ENCODE assay signal across 8 mouse cellular contexts in the genomic region with DNA sequence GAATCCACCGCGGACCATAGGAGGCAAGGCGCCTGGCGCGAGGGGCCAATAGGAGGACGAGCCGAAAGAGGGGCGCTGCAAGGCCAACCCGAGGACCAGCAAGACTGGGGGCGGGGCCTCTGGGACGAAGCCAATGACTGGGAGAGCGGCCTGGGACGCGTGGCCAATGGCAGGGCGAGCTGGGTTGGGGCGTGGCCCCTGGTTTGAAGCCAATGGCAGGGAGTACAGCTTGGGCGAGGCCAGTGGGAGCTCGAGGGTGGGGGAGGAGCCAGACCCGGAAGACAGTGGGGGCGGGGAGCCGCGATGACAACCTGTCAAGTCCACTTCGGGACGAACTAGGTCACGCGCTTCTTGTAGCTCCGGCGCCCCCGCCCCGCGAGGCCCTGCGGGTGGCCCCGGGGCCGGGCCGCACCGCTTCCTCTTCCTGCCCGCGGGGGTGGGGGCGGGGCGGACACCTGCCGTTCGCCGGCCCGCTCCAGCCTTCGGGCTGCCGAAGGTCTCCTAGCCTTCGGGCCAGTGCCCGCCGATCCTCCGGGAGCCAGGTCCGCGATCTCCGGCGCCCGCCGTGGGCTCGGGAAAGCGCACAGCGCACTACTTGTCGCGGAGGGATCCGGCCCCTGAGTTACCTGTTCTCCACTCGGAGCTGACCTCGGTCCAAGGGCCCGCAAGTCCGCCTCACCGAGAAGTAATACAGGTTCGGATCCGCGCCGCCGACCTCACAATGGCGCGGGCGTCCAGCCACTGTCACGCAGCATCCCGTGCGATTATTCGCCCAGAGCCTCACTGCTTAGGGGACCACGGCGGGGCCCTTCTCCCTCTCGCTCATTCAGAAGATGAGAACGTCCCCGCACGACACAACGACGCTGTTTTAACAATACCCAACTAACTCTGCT. TPM values are rescaled to one million over a fixed set of nuclear protein-coding genes. Genes with fewer than 3 reads are reported as not detected.
DNase-seq lines count a peak whose midpoint lies in the region; ATAC-seq lines count a peak whose summit lies in the region.

No protein-coding gene starts in this region.

- ATAC-seq in megakaryocyte progenitor cell, adult 5-6 weeks (replicated peaks; ENCODE audit: poor library complexity) = peak; percentile 84

- peak; percentile 100 for DNase-seq in adipocyte (ENCODE audit: low spot score)
- peak; percentile 99 for DNase-seq in embryo, embryonic 10 days (ENCODE audit: low spot score)
- peak; percentile 100 for DNase-seq in gastrocnemius, postnatal 10 days
- peak; percentile 100 for DNase-seq in induced T-regulatory cell, adult 2 months (ENCODE audit: low read depth)
- peak; percentile 97 to 99 for DNase-seq in left cerebral cortex, adult 9 months (ENCODE audit: low spot score in 2 of 2)
- DNase-seq in right cerebral cortex, postnatal 14 days = peak; percentile 100
- peak; percentile 99 to 100 for DNase-seq in urinary bladder, postnatal 36 days (ENCODE audit: low spot score in 2 of 2)

RNA-seq across cellular contexts. Expression of a gene that starts 13.9 kb away (rescaled TPM):
- not detected for total RNA-seq in gastrocnemius, postnatal 10 days (2021)
- not detected in 2 replicates for total RNA-seq in megakaryocyte progenitor cell, adult 5-6 weeks (2015)
- not detected in 2 replicates for total RNA-seq in megakaryocyte progenitor cell, adult 5-6 weeks (2017)

RNA-seq across cellular contexts. Expression of a gene that starts 31.2 kb away (rescaled TPM):
- total RNA-seq in gastrocnemius, postnatal 10 days (2021) = 10 to 100 TPM; 32.1 to 43.2 TPM
- total RNA-seq in megakaryocyte progenitor cell, adult 5-6 weeks (2015) = 34.8 and 47.3 TPM in 2 replicates
- 20.2 and 31.9 TPM in 2 replicates for total RNA-seq in megakaryocyte progenitor cell, adult 5-6 weeks (2017)

Comparison
In these comparisons a context has a peak if more than half of its experiments do, and no peak if none do; other contexts are left out.
1. Peak in every context shown above with its lines: DNase-seq and ATAC-seq.